In the genomic region with DNA sequence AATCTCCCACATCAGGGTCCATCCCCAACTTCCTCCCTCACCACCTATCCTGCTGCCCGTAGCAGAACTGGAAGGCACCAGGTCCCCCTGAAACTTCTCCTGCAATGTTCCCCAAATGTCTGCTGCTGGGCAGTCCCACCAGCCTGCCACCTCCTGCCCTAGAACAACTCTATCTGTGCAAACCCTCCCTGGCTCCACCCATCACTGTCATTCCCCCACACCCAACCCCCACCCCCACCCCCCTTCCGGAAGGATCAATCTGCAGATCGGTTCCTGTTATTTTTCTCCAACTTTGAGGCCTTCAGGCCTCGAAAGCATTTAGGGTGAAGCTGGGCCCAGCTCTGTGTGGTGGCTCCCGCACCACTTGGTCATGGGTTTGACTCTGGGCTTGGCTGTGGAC, we compare ENCODE assay signal across 11 mouse cellular contexts. TPM values are rescaled to one million over a fixed set of nuclear protein-coding genes. Genes with fewer than 3 reads are reported as not detected.
DNase-seq lines count a peak whose midpoint lies in the region; ATAC-seq lines count a peak whose summit lies in the region.
"Had no signal": no experiment of that assay in that cellular context is flagged by ENCODE, and none has a peak within 500 bp of the region (broad histone marks: within the 10 kb centered on the region; RNA-seq: fewer than 3 reads in every experiment).

No protein-coding gene starts in this region.

- H3K27me3 ChIP-seq in forebrain, embryonic 11.5 days (ENCODE audit: control insufficient read depth, insufficient read depth, low read length), result no peaks in the 10 kb centered on the region
- H3K27me3 ChIP-seq in forebrain, embryonic 12.5 days, result peaks cover 4% of the 10 kb centered on the region; the same call in 1 of the 2 replicates
- H3K27me3 ChIP-seq in neural tube, embryonic 11.5 days (ENCODE audit: control insufficient read depth, insufficient read depth, low read length), result no peaks in the 10 kb centered on the region
- H3K27me3 ChIP-seq in neural tube, embryonic 15.5 days (replicated peaks), result no peaks in the 10 kb centered on the region
- H3K27me3 ChIP-seq in intestine, embryonic 15.5 days (replicated peaks), result no peaks in the 10 kb centered on the region

- DNase-seq in forebrain, embryonic 11.5 days (ENCODE audit: low spot score), result peak; percentile 52
- DNase-seq in neural tube, embryonic 11.5 days (ENCODE audit: low spot score), result no peak
- peak; percentile 49 for DNase-seq in naive thymus-derived CD4-positive, alpha-beta T cell, adult 2 months (ENCODE audit: low read depth)
- DNase-seq in spleen, adult 12 weeks (ENCODE audit: low spot score), result no peak
- no peak for DNase-seq in urinary bladder, postnatal 36 days (ENCODE audit: low spot score in 2 of 2)

- H3K4me3 ChIP-seq in forebrain, embryonic 11.5 days (ENCODE audit: low read depth, low read length), result no peak overlapping the region
- no peak overlapping the region for H3K4me3 ChIP-seq in forebrain, embryonic 12.5 days (replicated peaks)
- no peak overlapping the region for H3K4me3 ChIP-seq in neural tube, embryonic 11.5 days (ENCODE audit: low read depth, low read length)
- H3K4me3 ChIP-seq in neural tube, embryonic 15.5 days (replicated peaks), result no peak overlapping the region
- no peak overlapping the region for H3K4me3 ChIP-seq in intestine, embryonic 15.5 days (replicated peaks)
- H3K4me3 ChIP-seq: erythroblast, embryonic 14.5 days had no signal

- no peaks in the 10 kb centered on the region for H3K36me3 ChIP-seq in forebrain, embryonic 11.5 days (ENCODE audit: control insufficient read depth, insufficient read depth, low read length)
- H3K36me3 ChIP-seq in forebrain, embryonic 12.5 days (replicated peaks), result no peaks in the 10 kb centered on the region
- no peaks in the 10 kb centered on the region for H3K36me3 ChIP-seq in neural tube, embryonic 11.5 days (ENCODE audit: control insufficient read depth, insufficient read depth, low read length)
- H3K36me3 ChIP-seq in neural tube, embryonic 15.5 days, result no peaks in the 10 kb centered on the region
- no peaks in the 10 kb centered on the region for H3K36me3 ChIP-seq in intestine, embryonic 15.5 days

- 77% methylated on average over 5 of the region's 5 CpGs for WGBS in forebrain, embryonic 11.5 days
- WGBS in forebrain, embryonic 12.5 days, result 86% methylated on average over 5 of the region's 5 CpGs
- WGBS in neural tube, embryonic 11.5 days, result 76% methylated on average over 5 of the region's 5 CpGs
- WGBS in neural tube, embryonic 15.5 days, result 73% methylated on average over 5 of the region's 5 CpGs
- whole genome bisulfite sequencing in intestine, embryonic 15.5 days, result 70% methylated on average over 5 of the region's 5 CpGs

- H3K27ac ChIP-seq in forebrain, embryonic 11.5 days (ENCODE audit: low read depth, low read length), result no peak overlapping the region
- no peak overlapping the region for H3K27ac ChIP-seq in forebrain, embryonic 12.5 days
- 0 out of 2 replicates have a peak overlapping the region, but pooled peaks have one; percentile 17 for H3K27ac ChIP-seq in neural tube, embryonic 11.5 days (ENCODE audit: low read depth, low read length)
- no peak overlapping the region for H3K27ac ChIP-seq in neural tube, embryonic 15.5 days (replicated peaks)
- peak overlapping the region; percentile 67; the same call in 1 of the 2 replicates for H3K27ac ChIP-seq in intestine, embryonic 15.5 days

- no peaks in the 10 kb centered on the region for H3K9me3 ChIP-seq in forebrain, embryonic 11.5 days (ENCODE audit: control insufficient read depth, low read length)
- H3K9me3 ChIP-seq in forebrain, embryonic 12.5 days, result no peaks in the 10 kb centered on the region
- no peaks in the 10 kb centered on the region for H3K9me3 ChIP-seq in neural tube, embryonic 11.5 days (ENCODE audit: control insufficient read depth, low read length)
- H3K9me3 ChIP-seq in neural tube, embryonic 15.5 days (replicated peaks), result no peaks in the 10 kb centered on the region
- no peaks in the 10 kb centered on the region for H3K9me3 ChIP-seq in intestine, embryonic 15.5 days

- no peak overlapping the region for H3K9ac ChIP-seq in forebrain, embryonic 11.5 days (ENCODE audit: low read length)
- no peak overlapping the region for H3K9ac ChIP-seq in forebrain, embryonic 12.5 days
- no peak overlapping the region for H3K9ac ChIP-seq in neural tube, embryonic 11.5 days (ENCODE audit: low read length)
- H3K9ac ChIP-seq in neural tube, embryonic 15.5 days (replicated peaks), result no peak overlapping the region
- no peak overlapping the region for H3K9ac ChIP-seq in intestine, embryonic 15.5 days

- no peak overlapping the region for H3K4me2 ChIP-seq in forebrain, embryonic 11.5 days (ENCODE audit: low read depth, low read length, severe bottlenecking)
- no peak overlapping the region for H3K4me2 ChIP-seq in forebrain, embryonic 12.5 days
- no peak overlapping the region for H3K4me2 ChIP-seq in neural tube, embryonic 11.5 days (ENCODE audit: low read depth)
- no peak overlapping the region for H3K4me2 ChIP-seq in neural tube, embryonic 15.5 days
- H3K4me2 ChIP-seq in intestine, embryonic 15.5 days (replicated peaks), result 0 out of 2 replicates have a peak overlapping the region, but pooled peaks have one; percentile 3

- no peaks in the 10 kb centered on the region for H3K4me1 ChIP-seq in forebrain, embryonic 11.5 days (replicated peaks; ENCODE audit: control insufficient read depth, insufficient read depth, low read length)
- no peaks in the 10 kb centered on the region for H3K4me1 ChIP-seq in forebrain, embryonic 12.5 days
- peaks cover 3% of the 10 kb centered on the region; the same call in 1 of the 2 replicates for H3K4me1 ChIP-seq in neural tube, embryonic 11.5 days (ENCODE audit: control insufficient read depth, insufficient read depth, low read length)
- peaks cover 4% of the 10 kb centered on the region; the same call in 1 of the 2 replicates for H3K4me1 ChIP-seq in neural tube, embryonic 15.5 days
- peaks cover 11% of the 10 kb centered on the region for H3K4me1 ChIP-seq in intestine, embryonic 15.5 days (replicated peaks)

- no peak for ATAC-seq in forebrain, embryonic 11.5 days (replicated peaks; ENCODE audit: low FRiP score)
- ATAC-seq in forebrain, embryonic 12.5 days (ENCODE audit: low FRiP score), result no peak
- ATAC-seq in neural tube, embryonic 11.5 days (ENCODE audit: insufficient read depth, low FRiP score, low TSS enrichment), result no peak
- no peak for ATAC-seq in neural tube, embryonic 15.5 days (ENCODE audit: low FRiP score)
- no peak for ATAC-seq in intestine, embryonic 15.5 days

RNA-seq across cellular contexts. Expression of a gene that starts 8.7 kb away (rescaled TPM):
- 23.9 and 25.5 TPM in 2 replicates for polyA plus RNA-seq in forebrain, embryonic 11.5 days (2014; fragmentation: Nextera tagmentation; extraction: Ambion mirVana)
- 18.8 and 19.2 TPM in 2 replicates for polyA plus RNA-seq in forebrain, embryonic 12.5 days (2016; fragmentation: Nextera tagmentation; extraction: Ambion mirVana)
- polyA plus RNA-seq in neural tube, embryonic 11.5 days (2014; fragmentation: Nextera tagmentation; extraction: Ambion mirVana), result 23.8 and 28.7 TPM in 2 replicates
- polyA plus RNA-seq in neural tube, embryonic 15.5 days (2015; fragmentation: Nextera tagmentation; extraction: Ambion mirVana), result 8.8 and 9.8 TPM in 2 replicates
- polyA plus RNA-seq in intestine, embryonic 15.5 days (2015; fragmentation: Nextera tagmentation; extraction: Ambion mirVana), result 26.6 and 28.9 TPM in 2 replicates

RNA-seq across cellular contexts. Expression of a gene that starts 58.8 kb away (rescaled TPM):
- polyA plus RNA-seq in forebrain, embryonic 11.5 days (2014; fragmentation: Nextera tagmentation; extraction: Ambion mirVana), result not detected in 2 replicates
- not detected in 2 replicates for polyA plus RNA-seq in forebrain, embryonic 12.5 days (2016; fragmentation: Nextera tagmentation; extraction: Ambion mirVana)
- polyA plus RNA-seq in neural tube, embryonic 11.5 days (2014; fragmentation: Nextera tagmentation; extraction: Ambion mirVana), result not detected in 2 replicates
- not detected in 2 replicates for polyA plus RNA-seq in neural tube, embryonic 15.5 days (2015; fragmentation: Nextera tagmentation; extraction: Ambion mirVana)
- polyA plus RNA-seq in intestine, embryonic 15.5 days (2015; fragmentation: Nextera tagmentation; extraction: Ambion mirVana), result not detected in 2 replicates
- polyA plus RNA-seq: adrenal gland, adult 2 months; erythroblast, embryonic 14.5 days; large intestine, adult 2 months had no signal

Comparison
In these comparisons a context has a peak if more than half of its experiments do, and no peak if none do; other contexts are left out.
1. H3K27ac ChIP-seq: peak in neural tube, embryonic 11.5 days (single experiment) and intestine, embryonic 15.5 days (single experiment); none in forebrain, embryonic 11.5 days (single experiment), forebrain, embryonic 12.5 days (single experiment) and neural tube, embryonic 15.5 days (single experiment).
2. DNase-seq: peak in forebrain, embryonic 11.5 days (single experiment) and naive thymus-derived CD4-positive, alpha-beta T cell, adult 2 months (single experiment); none in neural tube, embryonic 11.5 days (single experiment), spleen, adult 12 weeks (single experiment) and urinary bladder, postnatal 36 days (0 of 2).